In the genomic region with DNA sequence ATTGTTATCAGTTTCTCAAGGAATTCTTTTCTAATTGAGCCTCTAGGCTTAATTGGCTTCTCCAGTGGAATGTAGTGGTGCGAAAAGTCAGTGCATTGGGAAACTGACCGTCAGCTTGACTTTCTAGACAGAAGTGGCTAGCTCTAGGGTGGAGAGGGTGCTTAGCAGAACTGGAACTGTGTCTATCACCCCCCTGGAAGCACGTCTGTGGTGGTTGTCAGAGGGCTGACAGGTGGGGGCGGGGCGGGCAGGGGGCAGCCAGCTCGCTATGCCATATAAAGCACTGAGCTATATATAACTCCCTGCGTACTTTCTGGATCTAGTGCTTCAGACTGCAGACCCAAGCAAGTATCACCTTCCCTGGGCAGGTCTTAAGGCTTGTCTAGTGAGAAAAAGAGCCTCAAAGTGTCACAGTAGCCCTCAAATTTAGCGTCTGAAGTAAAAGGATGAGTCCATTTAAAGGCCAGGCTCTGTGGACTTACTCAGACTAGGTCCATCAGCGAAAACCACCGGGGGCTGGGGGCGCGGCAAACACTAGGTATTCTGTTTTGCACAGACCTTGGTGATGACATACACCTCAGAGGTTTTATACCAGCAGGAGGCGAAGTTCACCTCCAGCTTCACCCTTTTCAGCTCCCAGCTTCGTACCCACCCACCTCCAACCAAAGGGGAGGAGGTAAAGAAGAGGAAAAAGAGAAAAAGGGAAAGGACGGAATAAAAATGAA, we compare ENCODE assay signal across 8 mouse cellular contexts. TPM values are rescaled to one million over a fixed set of nuclear protein-coding genes. Genes with fewer than 3 reads are reported as not detected.
DNase-seq lines count a peak whose midpoint lies in the region; ATAC-seq and TF ChIP-seq lines count a peak whose summit lies in the region.

No protein-coding gene starts in this region.

- peaks cover 6% of the 10 kb centered on the region for H3K4me1 ChIP-seq in lung, adult 2 months (ENCODE audit: control insufficient read depth, insufficient read depth, low read length)
- H3K4me1 ChIP-seq in hindbrain, embryonic 12.5 days = peaks cover 40% of the 10 kb centered on the region
- peaks cover 28% of the 10 kb centered on the region for H3K4me1 ChIP-seq in liver, postnatal 0 days (ENCODE audit: insufficient read depth)

- peaks cover 52% of the 10 kb centered on the region for H3K27me3 ChIP-seq in hindbrain, embryonic 12.5 days
- H3K27me3 ChIP-seq in liver, postnatal 0 days (ENCODE audit: insufficient read depth, low read length) = peaks cover 56% of the 10 kb centered on the region

- H3K9ac ChIP-seq in hindbrain, embryonic 12.5 days = 0 out of 2 replicates have a peak overlapping the region, but pooled peaks have one; percentile 0
- peak overlapping the region; percentile 63 for H3K9ac ChIP-seq in liver, postnatal 0 days (replicated peaks)

- no peak for TF ChIP-seq EP300 in liver, postnatal 0 days (IDR thresholded peaks at IDR 0.05; ENCODE audit: low read depth)

- ATAC-seq in hindbrain, embryonic 12.5 days (ENCODE audit: low FRiP score) = no peak
- no peak for ATAC-seq in liver, postnatal 0 days

- no peak overlapping the region for H3K27ac ChIP-seq in hindbrain, embryonic 12.5 days
- H3K27ac ChIP-seq in liver, postnatal 0 days (ENCODE audit: low read depth) = no peak overlapping the region

- no peak for TF ChIP-seq CTCF in lung, adult 2 months (IDR thresholded peaks at IDR 0.05; ENCODE audit: insufficient read depth, low read length)
- TF ChIP-seq CTCF in liver, postnatal 0 days (IDR thresholded peaks at IDR 0.05; ENCODE audit: low read depth) = peak; percentile 56

- 17% methylated on average over 15 of the region's 15 CpGs for WGBS in lung, adult 2 months
- 3% methylated on average over 15 of the region's 15 CpGs for WGBS in hindbrain, embryonic 12.5 days
- 14% methylated on average over 15 of the region's 15 CpGs for WGBS in liver, postnatal 0 days (ENCODE audit: insufficient replicate concordance)

- peak overlapping the region; percentile 21 for H3K4me3 ChIP-seq in lung, adult 2 months (replicated peaks; ENCODE audit: extremely low read depth, low read depth, low read length)
- peak overlapping the region; percentile 50 for H3K4me3 ChIP-seq in hindbrain, embryonic 12.5 days
- peak overlapping the region; percentile 53 for H3K4me3 ChIP-seq in liver, postnatal 0 days (ENCODE audit: low read depth, low read length)

- no peaks in the 10 kb centered on the region for H3K9me3 ChIP-seq in hindbrain, embryonic 12.5 days (replicated peaks)
- no peaks in the 10 kb centered on the region for H3K9me3 ChIP-seq in liver, postnatal 0 days (ENCODE audit: low read length)

- DNase-seq in lung, adult 2 months = no peak
- no peak for DNase-seq in lung, postnatal 4 days
- DNase-seq in embryo, embryonic 11 days = peak; percentile 53
- DNase-seq in liver, postnatal 0 days = peak; percentile 24
- DNase-seq in testis, postnatal 10 days (ENCODE audit: low spot score) = peak; percentile 54
- DNase-seq in left cerebral cortex, adult 9 months (ENCODE audit: low spot score in 2 of 2) = no peak
- DNase-seq in adrenal gland, adult 18-20 months (ENCODE audit: low spot score in 2 of 2) = no peak

- H3K36me3 ChIP-seq in hindbrain, embryonic 12.5 days = no peaks in the 10 kb centered on the region
- H3K36me3 ChIP-seq in liver, postnatal 0 days (replicated peaks; ENCODE audit: insufficient read depth, low read length) = no peaks in the 10 kb centered on the region

- no peak for TF ChIP-seq POLR2A in lung, adult 2 months (IDR thresholded peaks at IDR 0.05; ENCODE audit: borderline replicate concordance, extremely low read depth, low read depth, low read length)

- peak overlapping the region; percentile 71 for H3K4me2 ChIP-seq in hindbrain, embryonic 12.5 days (replicated peaks)
- peak overlapping the region; percentile 81 for H3K4me2 ChIP-seq in liver, postnatal 0 days (ENCODE audit: low read depth, low read length)

RNA-seq across cellular contexts. Expression of a gene that starts 2.2 kb away (rescaled TPM):
- 168 and 359 TPM in 2 replicates for polyA plus RNA-seq in lung, adult 2 months (2012; rRNA removed)
- 396 and 527 TPM in 2 replicates for polyA plus RNA-seq in hindbrain, embryonic 12.5 days (2016; fragmentation: Nextera tagmentation; extraction: Ambion mirVana)
- 85.7 and 147 TPM in 2 replicates for polyA plus RNA-seq in liver, postnatal 0 days (2015; fragmentation: Nextera tagmentation; extraction: Ambion mirVana)
- total RNA-seq in adrenal gland, adult 18-20 months (2021) = 100 to 1,000 TPM; 158 to 306 TPM

Comparison
In these comparisons a context has a peak if more than half of its experiments do, and no peak if none do; other contexts are left out.
1. DNase-seq: peak in embryo, embryonic 11 days (single experiment), liver, postnatal 0 days (single experiment) and testis, postnatal 10 days (single experiment); none in lung, adult 2 months (single experiment), lung, postnatal 4 days (0 of 2), left cerebral cortex, adult 9 months (0 of 2) and adrenal gland, adult 18-20 months (0 of 2).
2. Peak in every context shown above with its lines, with median percentiles within 50 percentile points of each other: H3K4me3 ChIP-seq.